Mouse (Mus musculus): ENCODE measurements at regions not wholly inside any gene's neighbourhood (a gene's known extent, or its start where the extent isn't known, plus 50 kb on each side); places are given as distances from the start of the nearest gene placed in this dataset.

GRCm38 (mm10) chr2:106162681-106163080 lies 159.3 kb upstream of the Dnajc24 start:
- TF ChIP-seq POLR2A (IDR thresholded peaks at IDR 0.05; ENCODE audit: borderline replicate concordance, extremely low read depth, insufficient read depth, insufficient read length, poor library complexity, severe bottlenecking) (no peak), CTCF (IDR thresholded peaks at IDR 0.05; ENCODE audit: borderline replicate concordance, extremely low read depth, insufficient read depth, insufficient read length) (no peak)
